Mouse (Mus musculus): ENCODE measurements around the gene Krt42.

DNA sequence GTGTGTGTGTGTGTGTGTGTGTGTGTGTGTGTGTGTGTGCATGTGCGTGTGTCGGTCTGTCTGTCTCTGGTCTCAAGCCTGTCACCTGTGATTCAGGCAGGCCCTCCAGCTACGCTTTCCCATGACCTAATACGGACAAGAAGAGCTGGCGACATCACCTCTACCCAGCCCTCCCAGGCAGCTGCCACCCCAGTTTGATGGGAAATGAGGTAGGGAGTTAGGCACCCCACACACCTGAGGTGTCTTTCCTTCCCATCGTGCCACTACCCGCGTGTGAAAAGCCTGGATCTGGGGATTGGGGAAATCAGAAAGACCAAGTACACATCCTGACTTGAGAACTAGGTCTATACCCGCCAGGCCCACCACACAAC lies 8.5 kb downstream of the Krt42 start:
- TF ChIP-seq CTCF (IDR thresholded peaks at IDR 0.05; ENCODE audit: borderline replicate concordance, control insufficient read depth, extremely low read depth, insufficient read depth, low read length, poor library complexity) = no peak
- no peak for TF ChIP-seq POLR2A (IDR thresholded peaks at IDR 0.05; ENCODE audit: control insufficient read depth, extremely low read depth, insufficient read depth, low read length, poor library complexity)
